Mouse (Mus musculus) layer of hippocampus, postnatal 10 days (tissue): ENCODE data around the gene Olfr769. TPM values are rescaled to one million over a fixed set of nuclear protein-coding genes. Genes with fewer than 3 reads are reported as not detected.
"Not testable (repeated sequence)": the region's sequence is repeated elsewhere in the genome, so short reads cannot be mapped to it uniquely, and the experiment has no call there.

ENCODE experiments used
- DNase-seq, 2 experiments: peaks; one replicate each; pipeline ENCODE4 v3.0.0; 2021; ENCODE audit warnings: low spot score in 2 of 2
- long read RNA-seq: library from polyadenylated mRNA; stranded (forward); transcript quantifications from one replicate; pipeline ENCODE4 v2.0.0, GENCODE M21; 2023
- total RNA-seq, 2 experiments: library from RNA; stranded (reverse); gene quantifications; 2 replicates each; pipeline ENCODE4 v1.2.3; 2021

The Olfr769 gene
- not detected for total RNA-seq
- long read RNA-seq, result 0 reads

DNA sequence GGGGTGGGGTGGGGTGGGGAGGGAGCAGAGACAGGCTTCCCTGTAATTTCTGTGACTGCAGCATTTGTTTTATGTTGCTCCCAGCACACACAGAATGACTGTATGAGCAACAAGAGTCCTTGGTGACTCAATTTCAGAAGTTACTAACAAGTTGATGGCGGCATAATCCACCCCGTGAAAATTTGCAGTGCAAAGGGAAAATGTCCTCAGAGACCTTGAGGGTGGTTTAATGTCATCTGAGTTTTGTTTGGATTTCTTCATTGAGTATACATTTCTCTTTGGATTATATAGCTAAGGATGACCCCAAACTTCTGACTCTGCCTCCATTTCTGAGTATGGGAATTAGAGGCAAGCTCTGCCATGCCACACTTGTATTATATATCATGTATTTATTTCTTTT is at the start of gene Olfr769:
Gene Olfr769 (minus strand): TSS at position 101 of the 400 bp plus-strand sequence.
- DNase-seq, result no peak

DNA sequence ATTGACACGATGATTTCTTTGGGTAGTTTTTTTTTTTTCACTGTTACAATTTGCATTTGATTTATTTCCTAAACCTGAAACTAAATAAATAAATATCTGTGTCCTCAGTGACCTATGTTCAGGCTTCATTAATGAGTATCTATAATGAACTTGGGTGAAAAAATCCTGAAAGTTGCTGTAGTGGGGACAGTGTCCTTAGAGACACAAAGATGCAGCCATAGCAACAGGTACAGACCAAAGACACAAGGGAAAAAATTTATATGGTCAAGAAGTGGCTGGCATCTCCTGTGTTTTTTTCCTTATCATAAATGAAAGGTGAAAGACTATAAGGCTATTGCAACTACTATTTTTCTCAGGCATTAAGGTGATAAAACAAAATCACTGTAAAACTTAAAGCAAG is 47.0 kb upstream of the Olfr769 start, which contains the start of gene Olfr771:
Gene Olfr771 (minus strand): TSS at position 101 of the 400 bp plus-strand sequence.
- no peak for DNase-seq

DNA sequence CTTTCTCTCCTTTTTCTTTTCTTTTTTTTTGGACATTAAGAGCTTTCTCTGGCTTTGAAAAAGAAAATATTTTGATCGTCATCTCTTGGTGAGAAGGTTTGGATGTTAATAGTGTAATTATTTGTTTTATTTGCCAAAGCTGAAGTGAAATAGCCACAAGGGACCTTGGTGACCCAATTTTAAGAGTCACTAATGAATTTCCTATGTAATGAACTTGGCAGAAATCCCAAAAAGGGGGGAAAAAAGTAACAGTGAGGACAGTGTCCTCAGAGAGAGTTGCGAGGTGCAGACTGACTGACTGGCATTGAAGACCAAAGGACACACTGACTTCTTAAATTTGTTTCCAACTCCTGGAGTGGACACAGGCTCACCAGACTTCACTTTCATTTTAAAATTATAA is 21.2 kb upstream of the Olfr769 start, which contains the start of gene Olfr770:
Gene Olfr770 (minus strand): TSS at position 101 of the 400 bp plus-strand sequence.
- DNase-seq, result no peak

DNA sequence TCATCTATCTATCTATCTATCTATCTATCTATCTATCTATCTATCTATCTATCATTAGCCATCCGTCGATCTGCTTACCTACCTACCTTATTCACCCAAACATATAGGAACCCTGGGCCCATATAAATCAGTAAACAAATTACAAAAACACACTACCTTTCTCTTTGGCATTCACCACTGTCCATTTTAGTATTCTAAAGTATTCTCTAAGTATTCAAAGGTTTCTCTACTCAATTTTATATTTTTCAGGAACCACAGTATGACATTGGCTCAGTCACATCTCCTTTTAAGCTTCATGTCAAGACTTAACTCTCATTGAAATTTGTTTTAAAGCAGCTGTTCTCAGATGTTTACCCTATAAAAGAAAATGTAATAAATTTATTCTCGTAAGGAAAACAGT is 2.5 kb downstream of the Olfr769 start:
- no peak for DNase-seq

DNA sequence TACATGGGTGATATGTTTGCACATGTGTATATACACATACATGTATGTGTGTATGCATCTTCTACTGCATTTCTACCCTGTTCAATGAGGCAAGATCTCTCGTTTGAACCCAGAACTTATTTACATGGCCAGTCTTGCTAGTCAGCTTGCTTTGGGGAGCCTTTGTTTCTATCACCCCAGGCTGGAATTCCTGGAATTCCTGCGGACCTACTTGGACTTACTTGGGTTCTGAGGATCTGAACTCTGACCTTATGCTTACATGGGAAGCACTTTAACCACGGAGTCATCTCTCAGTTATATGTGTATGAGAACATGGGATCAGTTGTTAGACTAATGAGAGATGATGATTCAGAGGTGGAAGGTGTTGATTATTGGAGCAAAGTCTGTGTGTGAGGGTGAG is 16.4 kb downstream of the Olfr769 start:
- DNase-seq, result no peak

DNA sequence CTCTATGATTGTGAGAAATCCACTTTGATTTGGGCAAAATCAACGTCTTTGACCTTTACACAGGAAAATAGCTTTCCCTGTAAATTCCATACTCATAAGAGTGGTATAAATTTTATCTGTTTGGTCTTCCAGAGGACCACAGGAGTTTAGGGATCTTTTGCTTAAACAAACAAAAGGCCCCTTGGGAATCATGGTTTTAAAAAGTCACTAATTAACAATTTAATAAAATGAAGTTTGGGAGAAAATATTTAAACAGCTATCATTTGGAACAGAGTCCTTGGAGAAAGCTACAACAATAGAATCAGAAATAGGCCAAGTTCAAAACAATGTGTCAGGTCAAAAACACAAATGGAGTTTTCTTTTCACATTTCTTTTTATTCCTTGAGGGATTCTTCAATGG is 18.4 kb downstream of the Olfr769 start, which contains the start of gene Olfr768:
Gene Olfr768 (minus strand): TSS at position 101 of the 400 bp plus-strand sequence.
- DNase-seq, result no peak

DNA sequence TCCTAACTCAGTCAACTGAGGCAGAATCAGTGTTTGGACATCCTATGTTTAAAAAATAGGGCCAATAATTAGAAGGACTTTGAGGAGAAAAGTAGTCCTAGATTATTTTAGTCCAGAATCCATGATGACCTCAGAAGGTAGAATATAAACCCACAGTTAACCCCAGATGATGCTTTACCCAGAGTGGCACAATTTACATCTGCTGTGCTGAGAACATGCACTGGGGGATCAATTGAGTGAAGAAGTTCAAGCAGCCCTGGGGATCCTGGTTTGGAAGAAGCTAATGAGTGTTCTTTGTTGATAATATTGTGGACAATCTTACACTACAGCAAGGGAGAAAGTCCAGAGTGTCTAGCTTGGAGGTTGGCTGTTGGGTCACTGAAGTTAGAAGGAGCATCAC is 34.9 kb downstream of the Olfr769 start, which contains the start of gene Olfr767:
Gene Olfr767 (minus strand): TSS at position 101 of the 400 bp plus-strand sequence.
- DNase-seq, result not testable (repeated sequence)

DNA sequence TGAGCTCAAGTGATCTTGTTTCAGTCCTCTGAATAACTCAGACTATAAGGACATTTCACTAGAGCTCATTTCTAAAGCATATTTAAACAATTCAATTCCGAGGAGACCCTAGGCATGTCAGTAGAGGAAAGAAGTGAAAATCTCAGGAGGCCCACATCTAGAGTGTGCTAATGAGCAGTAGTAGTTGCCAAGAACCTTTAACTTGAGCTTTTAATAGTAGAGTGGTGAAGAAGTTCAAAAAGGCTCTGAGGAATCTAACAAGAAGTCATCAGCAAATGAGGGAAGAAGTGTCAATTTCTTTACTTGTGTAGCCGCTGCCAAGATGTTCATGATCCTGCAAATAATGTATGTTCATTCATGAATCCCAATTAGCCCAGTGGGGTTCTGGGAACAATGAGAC is 48.8 kb downstream of the Olfr769 start, which contains the start of gene Olfr766-ps1:
Gene Olfr766-ps1 (minus strand): TSS at position 101 of the 400 bp plus-strand sequence.
- no peak for DNase-seq

Other genes with a start within 250 kb of the Olfr769 start
- 10 to 100 TPM; 23.1 to 24.0 TPM for gene Gdf11, start 226.1 kb downstream of the Olfr769 start, total RNA-seq
- gene Cd63, start 216.9 kb downstream of the Olfr769 start, total RNA-seq, result 100 to 1,000 TPM in 1 of 2 experiments, 10 to 100 TPM in 1; 81.7 to 110 TPM
- gene Rdh5, start 195.0 kb downstream of the Olfr769 start, total RNA-seq, result 1 to 10 TPM; 5.6 to 6.7 TPM
- 100 to 1,000 TPM; 109 to 123 TPM for gene Bloc1s1, start 193.8 kb downstream of the Olfr769 start, total RNA-seq
- 10 to 100 TPM; 22.2 to 27.4 TPM for gene Itga7, start 184.0 kb downstream of the Olfr769 start, total RNA-seq
- not detected for gene Mettl7b, start 156.9 kb downstream of the Olfr769 start, total RNA-seq
- not detected for gene Olfr9, start 128.4 kb downstream of the Olfr769 start, total RNA-seq
- not detected for gene Olfr763, start 107.1 kb downstream of the Olfr769 start, total RNA-seq
- not detected for gene Olfr764-ps1, start 78.0 kb downstream of the Olfr769 start, total RNA-seq
- not detected for gene Olfr765, start 67.9 kb downstream of the Olfr769 start, total RNA-seq
- gene Olfr766-ps1, start 48.9 kb downstream of the Olfr769 start, total RNA-seq, result not detected
- gene Olfr767, start 35.0 kb downstream of the Olfr769 start, total RNA-seq, result under 1 TPM in 1 of 2 experiments, not detected in 1; 0.07 TPM
- gene Olfr768, start 18.5 kb downstream of the Olfr769 start, total RNA-seq, result not detected
- not detected for gene Olfr770, start 21.1 kb upstream of the Olfr769 start, total RNA-seq
- not detected for gene Olfr771, start 46.9 kb upstream of the Olfr769 start, total RNA-seq
- gene Olfr772, start 60.1 kb upstream of the Olfr769 start, total RNA-seq, result not detected
- gene Olfr773, start 69.6 kb upstream of the Olfr769 start, total RNA-seq, result not detected
- gene Olfr774, start 118.3 kb upstream of the Olfr769 start, total RNA-seq, result not detected
- gene Olfr775, start 130.6 kb upstream of the Olfr769 start, total RNA-seq, result not detected
- gene Olfr776, start 141.3 kb upstream of the Olfr769 start, total RNA-seq, result not detected
- gene Olfr777, start 153.6 kb upstream of the Olfr769 start, total RNA-seq, result not detected
- gene Olfr780, start 200.3 kb upstream of the Olfr769 start, total RNA-seq, result not detected
- not detected for gene Olfr781, start 211.0 kb upstream of the Olfr769 start, total RNA-seq
- not detected for gene Olfr782, start 231.0 kb upstream of the Olfr769 start, total RNA-seq